Mouse (Mus musculus): ENCODE results near the gene Olfr1410. TPM values are rescaled to one million over a fixed set of nuclear protein-coding genes. Genes with fewer than 3 reads are reported as not detected.

Gene Olfr1410
- polyA plus RNA-seq, 1 experiment from 2014 or later = not detected

DNA sequence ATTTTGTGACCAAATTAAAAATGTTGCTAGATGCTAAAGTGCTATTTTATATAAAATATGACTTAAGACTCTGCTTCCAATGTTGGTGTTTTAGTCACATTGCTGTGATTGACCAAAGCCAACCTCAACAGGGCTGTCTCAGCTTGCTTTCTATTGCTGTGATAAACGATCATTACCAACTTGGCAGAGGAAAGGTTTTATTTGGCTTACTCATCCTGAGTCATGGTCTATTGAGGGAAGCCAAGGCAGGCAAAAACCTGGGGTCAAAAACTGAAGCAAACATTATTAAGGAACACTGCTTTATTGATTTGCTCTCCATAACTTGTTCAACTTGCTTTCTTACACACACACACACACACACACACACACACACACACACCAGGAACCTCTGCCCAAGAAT lies 10.5 kb downstream of the Olfr1410 start:
- H3K4me3 ChIP-seq (ENCODE audit: low read length) = no peak overlapping the region
- no peaks in the 10 kb centered on the region for H3K36me3 ChIP-seq (ENCODE audit: control insufficient read depth, insufficient read depth, low read length)
- WGBS = 93% methylated on average over 1 of the region's 1 CpGs
- no peak for ATAC-seq
- H3K4me2 ChIP-seq (ENCODE audit: low read length) = no peak overlapping the region
- no peaks in the 10 kb centered on the region for H3K4me1 ChIP-seq (ENCODE audit: control insufficient read depth, insufficient read depth, low read depth, low read length)
- H3K9ac ChIP-seq (ENCODE audit: low read depth, low read length) = no peak overlapping the region
- H3K9me3 ChIP-seq (ENCODE audit: control insufficient read depth, low read length) = no peaks in the 10 kb centered on the region
- no peaks in the 10 kb centered on the region for H3K27me3 ChIP-seq (replicated peaks; ENCODE audit: control insufficient read depth, insufficient read depth, low read length)
- H3K27ac ChIP-seq (ENCODE audit: low read depth, low read length) = no peak overlapping the region

DNA sequence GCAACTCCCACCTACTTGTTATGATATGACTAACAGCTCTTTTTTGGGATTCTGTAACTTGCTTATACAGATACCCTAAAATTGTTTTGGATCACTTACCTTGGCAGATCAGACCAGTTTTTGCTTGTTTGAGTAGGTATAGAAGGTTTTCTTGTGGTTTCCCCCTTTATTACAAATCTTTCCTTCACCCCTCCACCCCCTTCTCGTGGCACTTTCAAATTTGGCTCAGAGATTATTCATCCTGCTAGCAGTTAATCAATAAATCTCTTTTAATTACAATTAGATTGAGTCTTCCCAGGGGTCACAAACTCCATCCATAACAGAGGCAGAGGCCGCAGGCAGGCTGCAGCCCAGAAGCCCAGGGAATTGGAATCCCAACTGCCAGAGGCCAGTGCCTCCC lies 11.9 kb downstream of the Olfr1410 start, which contains the start of gene Olfr12:
Gene Olfr12, plus strand, starts transcription at position 301 of the 400 bp plus-strand sequence.
- Histone ChIP-seq H3K27me3 (replicated peaks; ENCODE audit: control insufficient read depth, insufficient read depth, low read length) (no peaks in the 10 kb centered on the region), H3K36me3 (ENCODE audit: control insufficient read depth, insufficient read depth, low read length) (no peaks in the 10 kb centered on the region), H3K9ac (ENCODE audit: low read depth, low read length) (no peak within 1 kb of the TSS), H3K4me3 (ENCODE audit: low read length) (no peak within 1 kb of the TSS), H3K4me1 (ENCODE audit: control insufficient read depth, insufficient read depth, low read depth, low read length) (no peaks in the 10 kb centered on the region), H3K4me2 (ENCODE audit: low read length) (no peak within 1 kb of the TSS), H3K9me3 (ENCODE audit: control insufficient read depth, low read length) (no peaks in the 10 kb centered on the region), H3K27ac (ENCODE audit: low read depth, low read length) (no peak within 1 kb of the TSS)
- ATAC-seq = no peak
- WGBS = 59% methylated on average over 2 of the region's 2 CpGs

DNA sequence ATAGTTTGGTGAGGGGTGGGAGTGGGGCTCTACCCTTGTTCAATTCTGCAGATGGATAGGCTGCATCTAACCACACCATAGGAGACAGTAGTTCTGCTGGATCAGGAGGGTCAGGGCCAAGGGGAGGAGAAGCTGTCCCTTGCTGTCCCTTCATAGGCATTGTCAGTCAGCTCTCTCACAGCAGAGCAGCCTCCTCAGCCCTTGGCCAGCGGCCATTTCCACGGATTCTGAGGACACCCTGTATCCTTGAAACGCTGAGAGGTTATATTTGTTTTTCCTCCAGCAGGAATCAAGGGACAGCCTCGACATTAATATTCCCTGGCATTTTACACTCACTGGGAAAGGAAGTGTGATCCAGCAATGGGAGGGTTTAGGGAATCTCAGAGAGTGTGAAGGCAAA lies 12.8 kb downstream of the Olfr1410 start:
- Histone ChIP-seq H3K27ac (ENCODE audit: low read depth, low read length) (no peak overlapping the region), H3K4me2 (ENCODE audit: low read length) (no peak overlapping the region), H3K9me3 (ENCODE audit: control insufficient read depth, low read length) (no peaks in the 10 kb centered on the region), H3K27me3 (replicated peaks; ENCODE audit: control insufficient read depth, insufficient read depth, low read length) (no peaks in the 10 kb centered on the region), H3K9ac (ENCODE audit: low read depth, low read length) (no peak overlapping the region), H3K36me3 (ENCODE audit: control insufficient read depth, insufficient read depth, low read length) (no peaks in the 10 kb centered on the region), H3K4me1 (ENCODE audit: control insufficient read depth, insufficient read depth, low read depth, low read length) (no peaks in the 10 kb centered on the region), H3K4me3 (ENCODE audit: low read length) (no peak overlapping the region)
- ATAC-seq = no peak
- 63% methylated on average over 4 of the region's 4 CpGs for WGBS

DNA sequence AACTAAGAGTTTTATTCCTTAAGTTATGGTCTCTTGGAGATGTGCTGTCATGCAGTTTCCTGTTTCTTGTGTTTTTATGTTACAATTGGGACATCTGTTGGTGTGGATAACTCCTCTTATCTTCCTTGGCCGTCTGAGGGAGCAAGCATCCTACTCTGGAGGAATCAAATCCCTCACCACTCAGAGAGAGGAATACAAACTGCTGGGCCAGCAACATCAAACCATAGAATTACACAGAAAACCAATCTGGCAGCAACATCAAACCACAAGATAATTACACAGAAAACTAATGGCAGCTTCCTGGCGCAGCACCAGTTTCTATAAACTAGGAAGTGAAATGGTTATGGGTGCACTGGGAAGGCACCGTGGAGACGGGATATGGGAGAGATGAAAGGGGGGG lies 22.6 kb downstream of the Olfr1410 start:
- Histone ChIP-seq H3K27ac (ENCODE audit: low read depth, low read length) (no peak overlapping the region), H3K4me1 (ENCODE audit: control insufficient read depth, insufficient read depth, low read depth, low read length) (no peaks in the 10 kb centered on the region), H3K36me3 (ENCODE audit: control insufficient read depth, insufficient read depth, low read length) (no peaks in the 10 kb centered on the region), H3K4me2 (ENCODE audit: low read length) (no peak overlapping the region), H3K27me3 (replicated peaks; ENCODE audit: control insufficient read depth, insufficient read depth, low read length) (no peaks in the 10 kb centered on the region), H3K9me3 (ENCODE audit: control insufficient read depth, low read length) (no peaks in the 10 kb centered on the region), H3K4me3 (ENCODE audit: low read length) (no peak overlapping the region), H3K9ac (ENCODE audit: low read depth, low read length) (no peak overlapping the region)
- WGBS = 57% methylated on average over 4 of the region's 4 CpGs
- ATAC-seq = no peak

DNA sequence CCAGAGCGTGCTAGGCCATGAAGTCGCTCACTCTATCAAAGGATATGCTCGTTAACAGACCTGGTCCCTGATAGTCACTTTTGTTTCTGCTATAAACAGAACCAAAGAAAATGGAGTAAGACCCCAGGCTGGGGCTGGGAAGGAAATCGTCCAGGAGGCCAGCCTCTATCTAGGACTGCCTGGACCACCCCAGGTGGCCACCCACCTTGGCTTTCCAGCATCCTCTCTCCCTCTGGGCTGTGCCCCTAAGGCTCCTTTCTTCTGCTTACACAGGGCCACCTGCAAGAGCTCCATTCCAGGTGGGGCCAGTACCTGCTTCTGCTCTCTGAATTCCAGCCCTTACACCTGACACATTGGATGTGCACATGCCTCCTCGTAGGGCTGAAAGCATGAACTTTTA lies 26.6 kb downstream of the Olfr1410 start:
- no peak for ATAC-seq
- Histone ChIP-seq H3K27ac (ENCODE audit: low read depth, low read length) (no peak overlapping the region), H3K27me3 (replicated peaks; ENCODE audit: control insufficient read depth, insufficient read depth, low read length) (no peaks in the 10 kb centered on the region), H3K36me3 (ENCODE audit: control insufficient read depth, insufficient read depth, low read length) (peaks cover 6% of the 10 kb centered on the region), H3K4me2 (ENCODE audit: low read length) (no peak overlapping the region), H3K9ac (ENCODE audit: low read depth, low read length) (no peak overlapping the region), H3K9me3 (ENCODE audit: control insufficient read depth, low read length) (no peaks in the 10 kb centered on the region), H3K4me3 (ENCODE audit: low read length) (no peak overlapping the region), H3K4me1 (ENCODE audit: control insufficient read depth, insufficient read depth, low read depth, low read length) (no peaks in the 10 kb centered on the region)
- 86% methylated on average over 5 of the region's 5 CpGs for WGBS

DNA sequence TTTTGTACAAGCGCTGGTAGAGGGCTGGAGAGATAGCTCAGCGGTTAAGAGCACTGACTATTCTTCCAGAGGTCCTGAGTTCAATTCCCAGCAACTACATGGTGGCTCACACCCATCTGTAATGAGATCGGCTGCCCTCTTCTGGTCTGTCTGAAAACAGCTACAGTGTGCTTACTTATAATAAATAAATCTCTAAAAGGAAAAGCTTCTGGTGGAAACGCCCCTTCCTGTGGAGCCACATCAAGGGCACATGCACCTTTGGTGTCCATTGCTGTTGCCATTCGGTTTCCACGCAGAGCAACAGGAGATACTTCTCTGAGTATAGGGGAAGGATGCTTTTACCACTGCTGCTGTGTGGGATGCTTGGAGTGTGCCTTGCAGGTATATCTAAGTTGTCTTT lies 27.4 kb downstream of the Olfr1410 start:
- 73% methylated on average over 6 of the region's 6 CpGs for WGBS
- Histone ChIP-seq H3K4me2 (ENCODE audit: low read length) (no peak overlapping the region), H3K9me3 (ENCODE audit: control insufficient read depth, low read length) (no peaks in the 10 kb centered on the region), H3K36me3 (ENCODE audit: control insufficient read depth, insufficient read depth, low read length) (peaks cover 6% of the 10 kb centered on the region), H3K9ac (ENCODE audit: low read depth, low read length) (no peak overlapping the region), H3K27ac (ENCODE audit: low read depth, low read length) (no peak overlapping the region), H3K4me1 (ENCODE audit: control insufficient read depth, insufficient read depth, low read depth, low read length) (no peaks in the 10 kb centered on the region), H3K27me3 (replicated peaks; ENCODE audit: control insufficient read depth, insufficient read depth, low read length) (no peaks in the 10 kb centered on the region), H3K4me3 (ENCODE audit: low read length) (no peak overlapping the region)
- no peak for ATAC-seq

DNA sequence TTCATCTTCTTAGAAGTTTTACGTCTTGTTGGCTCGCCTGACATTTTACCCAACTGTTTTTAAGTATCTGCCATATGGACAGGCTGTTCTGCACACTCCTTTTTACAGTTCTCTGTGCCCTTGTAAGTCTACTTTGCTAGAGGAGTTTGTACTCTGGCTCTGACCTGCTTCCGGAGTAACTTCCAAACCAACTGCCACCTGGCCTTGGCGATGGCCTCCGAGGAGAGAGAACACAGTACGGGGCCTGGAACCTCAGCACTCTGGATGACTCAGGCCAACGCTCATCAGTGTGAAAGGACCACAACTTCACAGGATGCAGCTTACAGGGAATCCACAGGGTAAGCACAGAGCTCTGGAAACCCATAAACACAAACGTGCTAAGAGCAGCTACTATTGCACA lies 28.1 kb downstream of the Olfr1410 start:
- no peak overlapping the region for H3K9ac ChIP-seq (ENCODE audit: low read depth, low read length)
- H3K36me3 ChIP-seq (ENCODE audit: control insufficient read depth, insufficient read depth, low read length) = peaks cover 6% of the 10 kb centered on the region
- H3K4me3 ChIP-seq (ENCODE audit: low read length) = no peak overlapping the region
- no peaks in the 10 kb centered on the region for H3K27me3 ChIP-seq (replicated peaks; ENCODE audit: control insufficient read depth, insufficient read depth, low read length)
- H3K4me1 ChIP-seq (ENCODE audit: control insufficient read depth, insufficient read depth, low read depth, low read length) = no peaks in the 10 kb centered on the region
- no peaks in the 10 kb centered on the region for H3K9me3 ChIP-seq (ENCODE audit: control insufficient read depth, low read length)
- no peak overlapping the region for H3K27ac ChIP-seq (ENCODE audit: low read depth, low read length)
- WGBS = 89% methylated on average over 8 of the region's 8 CpGs
- no peak for ATAC-seq
- no peak overlapping the region for H3K4me2 ChIP-seq (ENCODE audit: low read length)

DNA sequence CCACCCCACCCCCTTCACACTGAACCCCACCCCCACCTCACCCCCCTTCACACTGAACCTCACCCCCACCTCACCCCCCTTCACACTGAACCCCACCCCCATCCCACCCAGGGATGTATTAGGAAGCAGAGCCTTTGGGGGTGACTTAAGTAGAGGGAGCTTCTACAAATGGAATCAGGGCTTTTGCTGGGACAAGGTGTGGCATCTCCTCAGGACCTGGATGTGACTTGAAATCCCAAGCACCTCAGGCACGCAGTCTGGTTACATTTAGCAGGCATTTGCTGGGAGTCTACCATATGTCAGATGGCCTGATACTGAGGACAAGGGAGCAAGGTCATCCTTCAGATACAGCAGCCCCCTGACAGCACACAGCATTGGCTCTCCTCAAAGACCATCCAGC lies 29.0 kb downstream of the Olfr1410 start:
- peak; percentile 5; the same call in 1 of the 2 replicates for ATAC-seq
- H3K27me3 ChIP-seq (replicated peaks; ENCODE audit: control insufficient read depth, insufficient read depth, low read length) = no peaks in the 10 kb centered on the region
- H3K4me2 ChIP-seq (ENCODE audit: low read length) = no peak overlapping the region
- H3K4me3 ChIP-seq (ENCODE audit: low read length) = no peak overlapping the region
- no peaks in the 10 kb centered on the region for H3K4me1 ChIP-seq (ENCODE audit: control insufficient read depth, insufficient read depth, low read depth, low read length)
- peaks cover 6% of the 10 kb centered on the region for H3K36me3 ChIP-seq (ENCODE audit: control insufficient read depth, insufficient read depth, low read length)
- no peak overlapping the region for H3K9ac ChIP-seq (ENCODE audit: low read depth, low read length)
- H3K9me3 ChIP-seq (ENCODE audit: control insufficient read depth, low read length) = no peaks in the 10 kb centered on the region
- WGBS = 53% methylated on average over 1 of the region's 1 CpGs
- H3K27ac ChIP-seq (ENCODE audit: low read depth, low read length) = no peak overlapping the region

DNA sequence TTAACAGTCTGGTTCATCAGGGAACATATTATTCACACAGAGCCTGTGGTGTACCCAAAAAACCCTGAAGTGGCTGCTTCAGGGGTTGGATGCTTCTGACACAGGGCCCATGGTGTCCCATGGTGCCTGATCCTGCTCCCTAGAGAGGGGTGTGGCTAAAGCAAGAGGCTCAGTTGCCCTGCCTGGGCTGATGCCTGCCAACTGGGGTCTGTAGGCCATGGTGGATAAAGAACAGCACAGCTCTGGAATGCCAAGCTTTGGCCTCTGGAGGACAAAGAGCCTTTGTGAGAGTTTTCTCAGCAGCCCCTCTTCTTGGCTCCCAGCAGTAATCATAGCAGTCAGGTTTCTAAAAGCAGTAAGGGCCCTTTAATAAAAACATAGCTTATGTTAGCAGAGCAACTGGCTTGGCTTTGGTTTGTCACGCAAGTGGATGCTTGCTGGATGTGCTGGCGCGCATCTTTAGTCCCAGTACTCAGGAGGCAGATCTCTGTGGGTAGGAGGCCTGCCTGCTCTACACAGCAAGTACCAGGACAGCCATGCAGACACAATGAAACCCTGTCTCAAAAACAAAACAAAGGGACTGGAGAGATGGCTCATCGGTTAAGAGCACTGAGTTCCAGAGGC lies 29.5 kb downstream of the Olfr1410 start:
- Histone ChIP-seq H3K36me3 (ENCODE audit: control insufficient read depth, insufficient read depth, low read length) (peaks cover 6% of the 10 kb centered on the region), H3K27ac (ENCODE audit: low read depth, low read length) (no peak overlapping the region), H3K9ac (ENCODE audit: low read depth, low read length) (no peak overlapping the region), H3K4me2 (ENCODE audit: low read length) (no peak overlapping the region), H3K9me3 (ENCODE audit: control insufficient read depth, low read length) (no peaks in the 10 kb centered on the region), H3K4me1 (ENCODE audit: control insufficient read depth, insufficient read depth, low read depth, low read length) (peaks cover 2% of the 10 kb centered on the region), H3K4me3 (ENCODE audit: low read length) (no peak overlapping the region), H3K27me3 (replicated peaks; ENCODE audit: control insufficient read depth, insufficient read depth, low read length) (no peaks in the 10 kb centered on the region)
- 44% methylated on average over 4 of the region's 4 CpGs for WGBS
- peak; percentile 84 for ATAC-seq

DNA sequence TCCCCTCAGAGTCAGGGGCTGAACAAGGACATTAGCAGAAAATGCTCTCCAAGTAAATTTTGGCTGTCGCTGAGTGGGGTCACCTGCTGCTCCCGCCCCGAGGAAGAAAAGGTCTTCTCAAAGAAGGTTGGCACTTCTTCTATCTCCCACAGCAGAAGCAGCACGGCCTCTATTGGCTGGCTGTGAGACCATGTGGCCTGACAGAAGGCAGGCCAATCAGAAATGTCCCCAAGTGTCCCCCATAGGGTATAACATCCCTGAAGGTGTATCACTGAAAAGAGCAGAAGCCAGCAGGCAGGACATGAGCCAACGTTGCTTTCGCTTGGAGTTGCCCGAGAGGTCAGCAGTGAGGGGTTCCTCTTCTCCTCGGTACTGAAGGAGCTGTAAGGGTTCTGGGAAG lies 30.4 kb downstream of the Olfr1410 start:
- Histone ChIP-seq H3K4me1 (ENCODE audit: control insufficient read depth, insufficient read depth, low read depth, low read length) (peaks cover 11% of the 10 kb centered on the region), H3K27ac (ENCODE audit: low read depth, low read length) (no peak overlapping the region), H3K36me3 (ENCODE audit: control insufficient read depth, insufficient read depth, low read length) (peaks cover 6% of the 10 kb centered on the region), H3K27me3 (replicated peaks; ENCODE audit: control insufficient read depth, insufficient read depth, low read length) (no peaks in the 10 kb centered on the region), H3K4me2 (ENCODE audit: low read length) (no peak overlapping the region), H3K9me3 (ENCODE audit: control insufficient read depth, low read length) (no peaks in the 10 kb centered on the region), H3K4me3 (ENCODE audit: low read length) (no peak overlapping the region), H3K9ac (ENCODE audit: low read depth, low read length) (no peak overlapping the region)
- 92% methylated on average over 8 of the region's 8 CpGs for WGBS
- ATAC-seq = no peak

All from hindbrain, embryonic 16.5 days (tissue).